Mouse (Mus musculus) layer of hippocampus, postnatal 10 days (tissue): Measurements from ENCODE around the gene Hoxd10. TPM values are rescaled to one million over a fixed set of nuclear protein-coding genes. Genes with fewer than 3 reads are reported as not detected.

Source experiments
- DNase-seq, 2 experiments: peaks; one replicate each; pipeline ENCODE4 v3.0.0; 2021; ENCODE audit warnings: low spot score in 2 of 2
- total RNA-seq, 2 experiments: library from RNA; stranded (reverse); gene quantifications; 2 replicates each; pipeline ENCODE4 v1.2.3; 2021

Hoxd10 gene
- total RNA-seq, 2 experiments from 2014 or later, result not detected

DNA sequence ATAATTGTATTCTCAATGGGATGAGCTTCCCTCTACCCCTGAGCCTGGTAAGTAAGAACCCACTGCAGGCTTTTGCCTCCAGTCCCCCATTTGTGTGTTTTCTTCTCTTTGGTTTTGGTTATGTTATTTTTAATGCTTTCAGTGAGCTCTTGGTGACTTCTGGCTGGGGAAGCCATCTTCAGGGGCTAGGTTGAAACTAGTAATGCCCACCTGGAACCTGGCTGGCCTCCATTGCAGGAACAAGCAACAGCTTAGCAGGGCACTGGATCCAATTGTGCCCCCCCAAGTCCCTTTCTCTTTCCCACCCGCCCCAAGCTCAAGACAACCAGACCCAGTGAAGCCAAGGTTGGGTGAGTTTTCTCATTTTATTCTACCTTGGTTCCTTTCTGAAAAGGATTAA is 3.7 kb downstream of the Hoxd10 start:
- DNase-seq, result no peak

- DNase-seq, result no peak
These were observed 4.2 kb downstream of the Hoxd10 start for GRCm38 (mm10) chr2:74695813-74696430.

- no peak for DNase-seq
These were observed 5.0 kb downstream of the Hoxd10 start for GRCm38 (mm10) chr2:74696442-74697335.

- no peak for DNase-seq
These were observed 5.9 kb downstream of the Hoxd10 start, which contains the start of gene Hoxd9 for GRCm38 (mm10) chr2:74697567-74698121. Gene Hoxd9 (plus strand): TSS chr2:74697727.

DNA sequence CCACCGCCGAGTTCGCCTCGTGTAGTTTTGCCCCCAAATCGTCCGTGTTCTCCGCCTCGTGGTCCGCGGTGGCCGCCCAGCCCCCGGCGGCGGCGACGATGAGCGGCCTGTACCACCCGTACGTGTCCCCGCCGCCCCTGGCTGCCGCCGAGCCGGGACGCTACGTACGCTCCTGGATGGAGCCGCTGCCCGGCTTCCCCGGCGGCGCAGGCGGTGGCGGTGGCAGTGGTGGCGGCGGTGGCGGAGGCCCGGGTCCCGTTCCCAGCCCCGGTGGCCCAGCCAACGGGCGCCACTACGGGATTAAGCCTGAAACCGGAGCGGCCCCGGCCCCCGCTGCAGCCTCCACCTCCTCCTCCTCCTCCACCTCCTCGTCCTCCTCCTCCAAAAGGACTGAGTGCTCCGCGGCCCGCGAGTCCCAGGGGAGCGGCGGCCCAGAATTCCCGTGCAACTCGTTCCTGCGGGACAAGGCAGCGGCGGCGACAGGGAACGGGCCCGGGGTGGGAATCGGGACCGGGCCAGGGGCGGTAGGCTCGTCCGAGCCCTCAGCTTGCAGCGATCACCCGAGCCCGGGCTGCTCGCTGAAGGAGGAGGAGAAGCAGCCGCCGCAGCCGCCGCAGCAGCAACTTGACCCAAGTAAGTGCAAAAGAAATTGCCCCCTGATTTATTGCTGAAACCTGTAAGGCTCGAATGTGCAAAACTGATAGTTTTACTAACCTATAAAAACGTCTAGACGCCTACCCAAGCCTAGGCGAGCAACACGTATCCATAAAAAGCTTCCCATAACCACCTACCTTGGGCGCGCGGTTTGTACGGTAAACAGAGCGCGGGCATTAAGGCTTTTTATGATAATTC is 6.7 kb downstream of the Hoxd10 start:
- no peak for DNase-seq

GRCm38 (mm10) chr2:74699053-74699430 is 7.3 kb downstream of the Hoxd10 start:
- no peak for DNase-seq

- no peak for DNase-seq
These were observed 8.2 kb downstream of the Hoxd10 start for GRCm38 (mm10) chr2:74699664-74700545.

DNA sequence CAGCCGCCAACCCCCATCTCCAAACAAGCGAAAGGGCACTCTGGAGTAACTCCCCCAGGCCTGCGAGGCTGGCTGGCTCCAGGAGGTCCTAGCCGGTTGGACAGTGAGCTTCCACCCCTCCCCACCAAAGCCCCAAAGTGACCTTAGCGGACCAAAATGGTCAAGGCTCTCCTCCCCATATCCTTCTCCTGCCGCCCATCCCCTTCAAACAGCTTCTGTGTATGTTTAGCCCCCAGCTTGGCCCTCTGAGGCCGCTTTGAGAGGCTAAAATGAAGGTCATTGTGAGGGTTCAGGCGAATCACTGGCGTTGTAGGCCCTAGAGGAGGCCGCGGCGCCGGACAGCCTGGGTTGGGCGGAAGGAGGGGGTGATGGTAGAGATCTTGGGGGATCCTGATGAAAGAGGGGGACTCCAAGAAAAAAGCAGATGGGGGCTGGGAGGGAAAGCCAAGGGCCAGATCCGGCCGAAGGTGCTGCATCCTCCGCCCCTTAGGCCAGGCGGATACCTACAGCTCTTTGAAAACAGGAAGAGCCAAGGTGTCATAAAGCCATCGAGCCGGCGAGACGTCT is 8.9 kb downstream of the Hoxd10 start:
- DNase-seq, result no peak

DNA sequence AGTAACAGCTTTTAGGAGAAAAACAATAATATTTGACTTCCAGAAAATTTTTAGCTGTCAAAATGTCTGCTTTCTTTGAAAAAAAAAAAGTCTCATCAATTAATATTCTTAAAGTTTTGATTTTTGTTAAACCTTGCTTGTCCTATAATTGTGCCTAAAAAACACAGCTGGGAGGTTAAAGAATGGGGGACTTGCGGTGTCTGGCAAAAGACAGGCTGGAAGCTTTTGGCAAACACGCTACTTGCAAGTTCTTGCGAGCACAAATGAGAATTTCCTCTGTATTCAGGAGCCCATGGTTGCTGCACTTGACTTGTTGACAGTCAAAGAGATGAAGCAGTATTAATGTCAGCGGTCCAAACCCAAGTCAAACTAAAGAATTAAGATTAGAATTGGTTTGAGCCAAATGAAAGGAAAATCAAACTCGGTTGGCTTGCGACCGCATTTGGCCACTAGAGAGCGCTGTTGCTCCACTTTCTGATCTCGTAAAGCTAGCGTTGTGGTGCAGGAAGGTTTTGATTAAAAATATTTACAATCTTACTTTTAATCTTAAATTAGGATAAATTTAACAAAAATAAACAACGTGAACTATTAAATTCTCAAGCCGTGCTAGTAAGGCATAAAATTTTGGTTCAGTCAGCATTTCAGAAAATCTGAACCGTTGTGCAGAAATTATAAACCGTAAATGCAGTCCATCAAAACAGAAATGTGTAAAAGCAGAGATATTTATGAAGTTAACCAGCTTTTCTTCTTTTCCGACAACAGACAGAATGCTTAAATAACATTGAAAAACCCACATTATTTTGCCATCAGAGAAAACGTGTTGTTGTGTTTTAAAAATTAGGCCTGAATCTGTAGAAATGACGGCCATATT is 10.5 kb downstream of the Hoxd10 start:
- peak; percentile 88 to 89 for DNase-seq

- no peak for DNase-seq
These were observed 11.1 kb downstream of the Hoxd10 start for GRCm38 (mm10) chr2:74702820-74703219.

DNA sequence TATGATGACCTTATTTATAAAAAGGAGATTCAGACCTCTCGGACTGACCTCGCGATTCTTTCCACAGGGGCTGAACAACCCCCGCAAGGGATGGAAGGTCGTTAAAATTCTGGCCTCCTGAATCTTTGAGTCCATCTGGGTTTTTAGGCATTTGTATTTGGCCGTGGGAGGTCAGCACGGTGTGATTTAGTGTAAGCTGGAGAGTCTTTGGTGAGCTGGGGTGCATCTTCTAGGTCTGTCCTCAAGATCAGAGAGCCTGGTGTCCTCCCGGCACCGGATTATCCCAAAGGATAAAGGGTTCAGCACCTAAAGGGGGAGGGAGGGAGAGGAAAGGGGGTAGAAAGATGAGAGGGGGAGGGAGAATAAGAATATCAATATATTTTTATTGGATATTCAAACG is 11.6 kb downstream of the Hoxd10 start:
- DNase-seq, result no peak

GRCm38 (mm10) chr2:74703720-74704392 is 12.1 kb downstream of the Hoxd10 start:
- no peak for DNase-seq

- no peak for DNase-seq
These were observed 12.8 kb downstream of the Hoxd10 start, which contains the start of gene Hoxd8 for GRCm38 (mm10) chr2:74704393-74704998. Gene Hoxd8 (plus strand): TSS chr2:74704615.

GRCm38 (mm10) chr2:74704999-74705466 is 13.3 kb downstream of the Hoxd10 start:
- DNase-seq, result no peak

DNA sequence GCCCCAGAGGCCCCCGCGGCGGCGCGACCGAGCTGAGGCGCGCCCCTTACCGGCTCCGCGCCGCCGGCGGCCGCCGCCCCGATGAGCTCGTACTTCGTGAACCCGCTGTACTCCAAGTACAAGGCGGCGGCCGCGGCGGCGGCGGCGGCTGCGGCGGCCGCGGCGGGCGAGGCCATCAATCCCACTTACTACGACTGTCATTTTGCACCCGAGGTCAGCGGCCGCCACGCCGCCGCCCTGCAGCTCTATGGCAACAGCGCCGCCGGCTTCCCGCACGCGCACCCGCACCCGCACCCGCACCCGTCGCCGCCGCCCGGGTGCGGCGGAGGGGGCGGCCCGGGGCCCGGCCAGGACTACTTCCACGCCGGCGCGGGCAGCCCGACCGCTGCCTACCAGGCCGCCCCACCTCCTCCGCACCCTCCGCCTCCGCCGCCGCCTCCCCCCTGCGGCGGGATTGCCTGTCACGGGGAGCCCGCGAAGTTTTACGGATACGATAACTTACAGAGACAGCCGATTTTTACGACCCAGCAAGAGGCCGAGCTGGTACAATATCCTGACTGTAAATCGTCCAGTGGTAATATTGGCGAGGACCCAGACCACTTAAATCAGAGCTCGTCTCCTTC is 13.9 kb downstream of the Hoxd10 start:
- DNase-seq, result no peak

GRCm38 (mm10) chr2:74706393-74706960 is 14.8 kb downstream of the Hoxd10 start:
- no peak for DNase-seq

DNA sequence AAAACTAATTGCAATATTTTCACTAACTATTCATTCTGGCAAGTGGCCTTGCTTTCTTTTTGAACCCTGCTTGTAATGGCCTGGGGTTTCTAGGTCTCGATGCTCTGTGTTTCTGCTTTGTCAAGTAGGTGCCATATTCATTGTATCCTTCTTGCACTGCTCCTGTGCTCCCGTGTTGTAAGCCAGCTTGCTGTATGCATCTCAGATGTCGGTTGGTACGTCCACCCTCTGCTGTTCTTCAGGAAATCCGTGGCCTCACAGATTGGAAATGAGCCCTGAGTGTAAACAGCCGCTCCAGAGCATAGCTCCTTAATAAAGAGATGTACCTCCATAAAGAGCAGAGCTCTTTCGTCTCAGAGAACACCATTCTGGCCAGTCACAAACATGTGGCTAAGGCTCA is 15.9 kb downstream of the Hoxd10 start:
- DNase-seq, result no peak
